Mouse (Mus musculus): ENCODE measurements around the gene Lipe.
A peak's percentile ranks its signal among the peaks of the same experiment; 100 is the strongest.

GRCm38 (mm10) chr7:25395558-25396521 is 2.7 kb downstream of the Lipe start:
- no peak for TF ChIP-seq CTCF (IDR thresholded peaks at IDR 0.05 in 2 of 3, conservative IDR thresholded peaks at IDR 0.05 in 1 of 3; ENCODE audit: control insufficient read depth in 1 of 3, insufficient read depth in 1 of 3, low read depth in 2 of 3, low read length in 3 of 3, poor library complexity in 1 of 3, severe bottlenecking in 1 of 3)
- TF ChIP-seq CHD2 (IDR thresholded peaks at IDR 0.05; ENCODE audit: low read length), result no peak; the same call in 1 of the 2 replicates
- no peak for TF ChIP-seq ZMIZ1 (IDR thresholded peaks at IDR 0.05; ENCODE audit: low read depth, low read length)
- peak in 1 of 2 experiments; percentile 11; a peak in 1 of 4 replicates for TF ChIP-seq EP300 (IDR thresholded peaks at IDR 0.05; ENCODE audit: low read depth in 1 of 2, low read length in 2 of 2)
- TF ChIP-seq MEF2A (IDR thresholded peaks at IDR 0.05; ENCODE audit: extremely low read depth, insufficient replicate concordance, low read depth, low read length, poor library complexity, severe bottlenecking), result 0 out of 2 replicates have a peak, but pooled peaks have one; percentile 46
- no peak for TF ChIP-seq RCOR1 (IDR thresholded peaks at IDR 0.05; ENCODE audit: low read depth, low read length)
- TF ChIP-seq MAFK (IDR thresholded peaks at IDR 0.05; ENCODE audit: borderline replicate concordance, low read depth, low read length), result no peak
- TF ChIP-seq ZC3H11A (IDR thresholded peaks at IDR 0.05; ENCODE audit: low read depth, low read length), result no peak
- TF ChIP-seq POLR2A (IDR thresholded peaks at IDR 0.05; ENCODE audit: control insufficient read depth in 1 of 2, insufficient read depth in 1 of 2, low read depth in 1 of 2, low read length in 2 of 2, poor library complexity in 1 of 2), result peak; percentile 11 to 40; a peak in 1 of 4 replicates
- peak; percentile 58 for TF ChIP-seq ETS1 (IDR thresholded peaks at IDR 0.05; ENCODE audit: low read depth, low read length)
- peak; percentile 47; the same call in 1 of the 2 replicates for TF ChIP-seq POLR2AphosphoS2 (IDR thresholded peaks at IDR 0.05; ENCODE audit: low read length)
- peak; percentile 98 for TF ChIP-seq ZNF384 (IDR thresholded peaks at IDR 0.05; ENCODE audit: low read depth, low read length)
- TF ChIP-seq USF1 (IDR thresholded peaks at IDR 0.05; ENCODE audit: low read depth, low read length), result peak; percentile 94

Data from MEL (cell line).